Mouse (Mus musculus) adrenal gland, adult 10 weeks (tissue): ENCODE measurements around the gene Hspa13. TPM values are rescaled to one million over a fixed set of nuclear protein-coding genes. Genes with fewer than 3 reads are reported as not detected.

ENCODE experiments used
- polyA plus RNA-seq: library from polyadenylated mRNA; stranded (reverse); fragments of 350-450 nt; fragmentation: Illumina TruSeq; extraction: RNeasy Lipid Tissue Mini Kit (QIAGEN cat#74804); gene quantifications from one replicate; pipeline ENCODE4 v1.2.3, GENCODE M21; 2014; ENCODE audit warnings: low read depth, low replicate concordance

Hspa13 gene
- 172 TPM for polyA plus RNA-seq

DNA sequence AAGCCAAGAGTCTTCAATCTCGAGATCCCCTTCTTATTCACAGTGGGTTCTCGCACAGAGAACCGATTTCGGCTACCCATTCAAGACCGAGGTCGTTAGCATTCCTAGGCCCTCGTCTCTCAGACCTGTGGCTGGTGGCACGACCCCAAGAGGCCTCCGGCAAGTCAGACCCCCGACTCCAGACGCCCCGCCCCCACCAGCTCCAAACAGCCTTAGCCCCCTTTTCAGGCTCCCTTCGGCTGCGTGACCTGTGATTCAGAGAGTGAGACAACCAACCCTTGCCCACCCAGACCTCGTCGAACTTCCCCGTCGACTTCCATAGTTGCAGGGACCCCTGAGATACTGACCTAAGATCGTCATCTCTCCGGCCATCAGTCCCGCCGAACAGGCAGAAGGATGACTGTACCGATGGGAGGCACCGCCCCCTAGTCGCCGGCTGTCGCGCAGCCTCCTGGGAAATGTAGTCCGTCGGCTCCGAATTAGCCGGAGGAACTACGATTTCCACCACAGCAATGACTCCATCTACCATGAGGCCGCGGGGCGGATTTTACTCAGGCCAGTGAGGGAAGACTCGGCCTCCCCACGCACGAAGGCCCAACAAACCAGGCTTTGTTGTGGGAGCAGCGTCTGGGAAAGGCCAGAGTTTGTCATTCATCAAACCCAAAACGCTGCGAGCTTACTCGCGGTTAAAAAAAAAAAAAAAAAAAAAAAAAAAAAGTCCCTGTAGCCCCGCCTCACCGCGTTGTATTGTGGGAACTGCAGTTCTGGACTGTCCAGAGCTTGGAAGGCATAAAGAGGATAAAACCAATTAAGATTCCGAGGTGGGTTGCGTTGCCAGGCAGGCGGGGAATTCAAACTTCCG is at the start of gene Hspa13:
Hspa13 (minus strand) TSS at position 717 of the 862 bp plus-strand sequence.

Other genes with a start within 250 kb of the Hspa13 start
- gene Lipi, start 181.0 kb downstream of the Hspa13 start, polyA plus RNA-seq = not detected
- 3.4 TPM for gene Rbm11, start 174.3 kb downstream of the Hspa13 start, polyA plus RNA-seq